Mouse (Mus musculus): ENCODE results near the gene 4921536K21Rik.

4921536K21Rik gene

GRCm38 (mm10) chr11:3893970-3894369 is 928 bp downstream of the 4921536K21Rik start:
- POLR2A ChIA-PET = interaction anchor here in 2 of 4 experiments (1.0 to 2.6 kb wide), 4 partner anchors 10 to 541 kb away, joined by 3 to 13 read pairs (median 8); partner anchors contain the start of gene Pes1 (in 1 of the 2)
- CTCF ChIA-PET = no interaction called here

- ChIA-PET POLR2A (interaction anchor here in 3 of 4 experiments (0.5 to 2.2 kb wide), 6 partner anchors 8 to 380 kb away, joined by 3 to 10 read pairs (median 4); partner anchors contain the start of genes 4921536K21Rik (in 1 of the 3), Dusp18 (in 1 of the 3), Osbp2 (in 1 of the 3) and Slc35e4 (in 1 of the 3)), CTCF (interaction anchor here in 3 of 4 experiments (0.6 to 2.9 kb wide), 7 partner anchors 8 to 383 kb away, joined by 3 to 10 read pairs (median 3); no protein-coding TSS in a partner anchor)
Measured at GRCm38 (mm10) chr11:3887331-3887730, 7.6 kb downstream of the 4921536K21Rik start.

GRCm38 (mm10) chr11:3883711-3884110 is 11.2 kb downstream of the 4921536K21Rik start:
- CTCF ChIA-PET = interaction anchor here in 3 of 4 experiments (0.5 to 1.1 kb wide), 4 partner anchors 24 to 89 kb away, joined by 3 to 15 read pairs (median 3); partner anchors contain the start of gene Slc35e4 (in 1 of the 3)
- POLR2A ChIA-PET = interaction anchor here in 2 of 4 experiments (0.6 to 1.2 kb wide), 3 partner anchors 11 to 48 kb away, joined by 3 to 5 read pairs (median 3); partner anchors contain the start of genes 4921536K21Rik (in 1 of the 2) and Tcn2 (in 1 of the 2)

GRCm38 (mm10) chr11:3879836-3880235 is 15.1 kb downstream of the 4921536K21Rik start:
- POLR2A ChIA-PET = interaction anchor here in 3 of 4 experiments (0.6 to 2.4 kb wide), 20 partner anchors 9 to 274 kb away, joined by 3 to 16 read pairs (median 4); partner anchors contain the start of genes 4921536K21Rik (in 3 of the 3), Dusp18 (in 3 of the 3), Slc35e4 (in 3 of the 3) and Morc2a (in 1 of the 3)
- CTCF ChIA-PET = interaction anchor here (0.5 to 3.1 kb wide), 86 partner anchors 9 to 427 kb away, joined by 3 to 23 read pairs (median 4); partner anchors contain the start of genes Slc35e4 (in 4 of the 4), 4921536K21Rik (in 3 of the 4), Dusp18 (in 3 of the 4) and Osbp2 (in 3 of the 4)

- POLR2A ChIA-PET = interaction anchor here in 3 of 4 experiments (1.0 to 2.4 kb wide), 8 partner anchors 11 to 53 kb away, joined by 3 to 16 read pairs (median 4); partner anchors contain the start of genes Osbp2 (in 1 of the 3), Slc35e4 (in 1 of the 3) and Tcn2 (in 1 of the 3)
- CTCF ChIA-PET = interaction anchor here (0.7 to 2.8 kb wide), 17 partner anchors 9 to 201 kb away, joined by 3 to 23 read pairs (median 5); partner anchors contain the start of genes Osbp2 (in 2 of the 4), 4921536K21Rik (in 1 of the 4), Dusp18 (in 1 of the 4) and Slc35e4 (in 1 of the 4)
Measured at GRCm38 (mm10) chr11:3878660-3879059, 16.2 kb downstream of the 4921536K21Rik start.

- ChIA-PET POLR2A (interaction anchor here in 1 of 4 experiments (0.6 to 1.4 kb wide), 2 partner anchors 12 to 19 kb away, joined by 3 to 6 read pairs; partner anchors contain the start of genes 4921536K21Rik and Dusp18), CTCF (interaction anchor here in 2 of 4 experiments (0.6 to 1.5 kb wide), 6 partner anchors 38 to 701 kb away, joined by 3 to 6 read pairs (median 4); partner anchors contain the start of gene Slc35e4 (in 1 of the 2))
Measured at GRCm38 (mm10) chr11:3876419-3876818, 18.5 kb downstream of the 4921536K21Rik start.

- ChIA-PET POLR2A (interaction anchor here in 3 of 4 experiments (0.6 to 2.5 kb wide), 27 partner anchors 8 to 771 kb away, joined by 3 to 16 read pairs (median 4); partner anchors contain the start of genes Slc35e4 (in 2 of the 3), 4921536K21Rik (in 1 of the 3), Dusp18 (in 1 of the 3) and Morc2a (in 1 of the 3)), CTCF (interaction anchor here (0.6 to 3.4 kb wide), 17 partner anchors 15 to 957 kb away, joined by 3 to 18 read pairs (median 5); partner anchors contain the start of genes 4921536K21Rik (in 1 of the 4), Dusp18 (in 1 of the 4), Sec14l2 (in 1 of the 4) and Slc35e4 (in 1 of the 4))
Measured at GRCm38 (mm10) chr11:3864343-3864742, 30.6 kb downstream of the 4921536K21Rik start.

GRCm38 (mm10) chr11:3863454-3864112 is 31.3 kb downstream of the 4921536K21Rik start, which contains the start of gene Osbp2:
Osbp2 (minus strand) TSS chr11:3863903.
- POLR2A ChIA-PET = interaction anchor here in 3 of 4 experiments (0.6 to 2.5 kb wide), 30 partner anchors 8 to 771 kb away, joined by 3 to 16 read pairs (median 4); partner anchors contain the start of genes Slc35e4 (in 2 of the 3), 4921536K21Rik (in 1 of the 3), Dusp18 (in 1 of the 3) and Morc2a (in 1 of the 3)
- CTCF ChIA-PET = interaction anchor here (0.5 to 3.4 kb wide), 17 partner anchors 15 to 260 kb away, joined by 3 to 18 read pairs (median 5); partner anchors contain the start of genes 4921536K21Rik (in 1 of the 4), Dusp18 (in 1 of the 4), Sec14l2 (in 1 of the 4) and Slc35e4 (in 1 of the 4)

- CTCF ChIA-PET = interaction anchor here (0.5 to 3.4 kb wide), 15 partner anchors 12 to 261 kb away, joined by 3 to 18 read pairs (median 5); partner anchors contain the start of genes Sec14l2 (in 1 of the 4) and Slc35e4 (in 1 of the 4)
- POLR2A ChIA-PET = interaction anchor here in 3 of 4 experiments (0.6 to 2.5 kb wide), 28 partner anchors 9 to 527 kb away, joined by 3 to 16 read pairs (median 4); partner anchors contain the start of genes Slc35e4 (in 2 of the 3), 4921536K21Rik (in 1 of the 3), Dusp18 (in 1 of the 3) and Pes1 (in 1 of the 3)
Measured at GRCm38 (mm10) chr11:3862661-3863453, 32.0 kb downstream of the 4921536K21Rik start.

GRCm38 (mm10) chr11:3860361-3860760 is 34.5 kb downstream of the 4921536K21Rik start:
- ChIA-PET POLR2A (interaction anchor here in 3 of 4 experiments (0.5 to 0.9 kb wide), 3 partner anchors 41 to 343 kb away, joined by 3 read pairs; no protein-coding TSS in a partner anchor), CTCF (interaction anchor here in 3 of 4 experiments (0.6 to 2.1 kb wide), 3 partner anchors 26 to 154 kb away, joined by 3 to 5 read pairs (median 5); no protein-coding TSS in a partner anchor)

- ChIA-PET POLR2A (interaction anchor here in 1 of 4 experiments (0.6 kb wide), 1 partner anchor 342 kb away, joined by 3 read pairs; no protein-coding TSS in a partner anchor), CTCF (interaction anchor here in 3 of 4 experiments (0.6 to 2.1 kb wide), 4 partner anchors 20 to 95 kb away, joined by 3 to 5 read pairs (median 4); no protein-coding TSS in a partner anchor)
Measured at GRCm38 (mm10) chr11:3859778-3860177, 35.1 kb downstream of the 4921536K21Rik start.

- CTCF ChIA-PET = no interaction called here
- POLR2A ChIA-PET = no interaction called here
Measured at GRCm38 (mm10) chr11:3857902-3858301, 37.0 kb downstream of the 4921536K21Rik start.

GRCm38 (mm10) chr11:3855846-3856245 is 39.1 kb downstream of the 4921536K21Rik start:
- ChIA-PET CTCF (interaction anchor here in 2 of 4 experiments (1.4 to 1.7 kb wide), 2 partner anchors 24 kb away, joined by 4 to 6 read pairs; no protein-coding TSS in a partner anchor), POLR2A (interaction anchor here in 1 of 4 experiments (1.2 kb wide), 1 partner anchor 8 kb away, joined by 5 read pairs; the partner anchor contains the start of gene Osbp2)

GRCm38 (mm10) chr11:3854156-3854555 is 40.7 kb downstream of the 4921536K21Rik start:
- ChIA-PET CTCF (interaction anchor here in 2 of 4 experiments (0.7 to 1.7 kb wide), 2 partner anchors 26 to 247 kb away, joined by 3 to 6 read pairs; no protein-coding TSS in a partner anchor), POLR2A (no interaction called here)

GRCm38 (mm10) chr11:3853481-3854034 is 41.3 kb downstream of the 4921536K21Rik start:
- POLR2A ChIA-PET = no interaction called here
- CTCF ChIA-PET = interaction anchor here in 2 of 4 experiments (0.6 to 0.7 kb wide), 2 partner anchors 27 to 246 kb away, joined by 3 read pairs; no protein-coding TSS in a partner anchor

- ChIA-PET POLR2A (interaction anchor here in 1 of 4 experiments (0.6 kb wide), 1 partner anchor 464 kb away, joined by 3 read pairs; no protein-coding TSS in a partner anchor), CTCF (interaction anchor here in 2 of 4 experiments (0.6 kb wide), 2 partner anchors 26 to 52 kb away, joined by 3 read pairs; no protein-coding TSS in a partner anchor)
Measured at GRCm38 (mm10) chr11:3853031-3853430, 41.9 kb downstream of the 4921536K21Rik start.
